Mouse (Mus musculus): ENCODE measurements around the gene Srebf2.

DNA sequence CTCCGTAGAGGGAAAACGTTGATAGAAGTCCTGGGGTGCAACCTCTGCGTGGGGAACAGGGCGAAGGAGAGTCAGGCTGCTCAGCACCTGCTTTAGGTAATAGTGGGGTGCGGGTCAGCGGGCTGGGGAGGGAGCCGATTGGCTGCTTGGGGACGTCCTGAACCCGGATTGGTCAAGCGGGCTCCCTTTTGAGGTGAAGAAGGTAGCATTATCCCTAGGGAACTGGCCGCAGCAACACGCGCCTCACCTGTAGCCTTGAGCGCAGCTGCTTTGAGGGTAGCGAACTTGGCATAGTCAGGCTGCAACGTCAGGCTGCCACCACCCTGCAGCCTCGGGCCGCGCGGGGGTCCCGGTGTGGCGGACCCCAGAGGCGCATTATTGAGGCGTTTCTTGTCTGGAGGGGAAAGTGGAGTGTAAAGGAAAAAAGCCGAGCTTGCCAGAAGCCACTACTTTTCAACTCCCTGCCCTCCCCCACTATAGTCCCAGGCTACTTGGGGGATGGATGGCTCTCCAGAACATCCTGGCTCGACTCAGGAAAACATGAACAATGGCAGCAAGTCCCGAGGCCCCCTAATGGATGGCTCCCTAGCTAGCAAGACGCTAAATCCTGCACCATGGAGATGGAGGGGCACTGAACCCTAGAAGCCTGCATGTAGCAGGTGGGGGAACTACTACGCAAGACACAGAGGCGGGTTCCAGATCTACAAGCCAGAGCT is 60.7 kb downstream of the Srebf2 start:
- TF ChIP-seq CTCF (IDR thresholded peaks at IDR 0.05; ENCODE audit: borderline replicate concordance, control insufficient read depth, extremely low read depth, insufficient read depth, low read length, poor library complexity) (no peak), POLR2A (IDR thresholded peaks at IDR 0.05; ENCODE audit: control insufficient read depth, extremely low read depth, insufficient read depth, low read length, poor library complexity) (no peak)
